Mouse (Mus musculus): ENCODE measurements around the gene Gsg1l2. TPM values are rescaled to one million over a fixed set of nuclear protein-coding genes. Genes with fewer than 3 reads are reported as not detected.

Gene Gsg1l2
- total RNA-seq, 2 experiments from 2014 or later = not detected

DNA sequence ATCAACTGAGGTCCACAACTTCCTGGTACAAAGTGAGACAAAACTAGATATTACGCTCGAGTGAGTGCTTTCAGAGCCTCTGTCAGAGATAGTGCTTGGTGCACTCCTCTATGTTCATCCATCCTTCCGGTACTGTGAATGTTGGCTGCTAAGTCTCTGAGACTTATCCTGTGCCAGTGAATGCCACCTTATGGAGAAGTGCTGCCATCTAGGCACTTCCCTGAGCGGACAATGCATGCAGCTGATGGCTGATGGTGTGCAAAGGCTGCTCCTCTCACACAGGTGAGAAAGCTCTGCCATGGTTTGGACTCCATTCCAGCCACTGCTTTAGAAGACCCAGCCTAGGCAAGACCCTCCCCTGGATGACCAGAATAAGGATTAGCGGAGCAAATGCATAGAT is 33.6 kb downstream of the Gsg1l2 start:
- intact Hi-C loops (cut with DNase I) = loop anchor here (2.0 kb wide), 1 partner anchor 49 kb away; no protein-coding TSS in a partner anchor
- DNase-seq (ENCODE audit: low spot score) = no peak

DNA sequence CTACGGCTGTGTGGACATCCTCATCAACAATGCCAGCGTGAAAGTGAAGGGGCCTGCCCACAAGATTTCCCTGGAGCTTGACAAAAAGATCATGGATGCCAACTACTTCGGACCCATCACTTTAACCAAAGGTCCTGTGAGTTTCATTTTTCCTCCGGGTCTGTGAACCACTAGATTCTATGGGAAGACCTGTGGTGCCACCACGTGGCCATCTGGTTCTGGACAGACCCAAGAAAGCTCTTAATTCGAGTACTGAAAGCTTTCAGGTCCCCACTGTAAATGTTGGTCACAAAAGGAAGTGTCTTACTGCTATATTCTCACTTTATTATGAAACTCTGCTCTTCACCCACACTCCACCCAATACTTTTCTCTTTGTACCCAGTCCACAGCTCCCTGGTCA is 37.1 kb downstream of the Gsg1l2 start:
- intact Hi-C loops (cut with DNase I) = no loop called here
- no peak for DNase-seq (ENCODE audit: low spot score)

DNA sequence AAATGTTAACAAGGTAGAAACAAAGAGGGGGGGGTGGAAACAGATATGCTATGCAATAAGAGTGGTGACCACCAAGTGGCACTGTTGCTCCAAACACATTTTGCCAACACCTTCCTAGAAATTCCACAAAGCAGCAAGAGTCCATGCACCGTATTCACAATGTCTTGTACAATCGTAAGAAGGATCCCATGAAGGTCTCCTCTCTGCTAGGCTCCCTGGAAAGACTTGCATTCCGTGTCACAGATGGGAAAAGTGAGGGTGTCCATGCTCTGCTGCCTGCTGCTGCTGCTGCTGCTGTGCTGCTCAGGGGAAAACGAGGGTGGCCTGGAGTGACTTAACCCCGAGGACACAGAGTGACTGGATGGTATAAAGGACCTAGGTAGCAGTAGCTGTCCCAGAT is 45.2 kb downstream of the Gsg1l2 start:
- DNase-seq (ENCODE audit: low spot score) = no peak

DNA sequence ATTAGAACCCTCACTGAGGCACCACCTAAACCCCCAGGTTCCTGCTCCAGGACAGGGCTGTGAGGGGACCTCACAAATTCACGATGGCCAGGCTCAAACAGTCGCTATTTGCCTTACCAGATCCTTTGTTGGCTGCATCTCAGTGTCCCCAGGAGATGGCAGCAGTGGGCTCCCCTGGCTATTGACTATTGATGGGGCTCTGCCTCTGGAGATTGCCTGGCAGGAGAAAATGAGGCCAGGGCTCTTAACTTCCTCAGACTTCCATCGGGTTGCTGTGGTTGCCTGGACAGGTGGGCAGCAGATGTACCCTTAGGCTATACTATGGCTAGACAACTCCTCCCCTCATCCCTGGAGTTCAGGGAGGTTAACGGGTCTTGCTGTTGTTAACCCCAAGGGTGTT is 45.8 kb downstream of the Gsg1l2 start:
- no peak for DNase-seq (ENCODE audit: low spot score)
- intact Hi-C loops (cut with DNase I) = loop anchor here (5.0 kb wide), 1 partner anchor 107 kb away; no protein-coding TSS in a partner anchor

More for the DNA sequence above, 45.2 kb downstream of the Gsg1l2 start:
- intact Hi-C loops (cut with DNase I) = loop anchor here (1.0 to 5.0 kb wide), 2 partner anchors 36 to 108 kb away; no protein-coding TSS in a partner anchor

GRCm38 (mm10) chr11:67821560-67821959 is 47.2 kb downstream of the Gsg1l2 start:
- intact Hi-C loops (cut with DNase I) = loop anchor here (5.0 kb wide), 1 partner anchor 106 kb away; no protein-coding TSS in a partner anchor

GRCm38 (mm10) chr11:67828360-67829059 is 54.1 kb downstream of the Gsg1l2 start:
- no peak for DNase-seq (ENCODE audit: low spot score)
- intact Hi-C loops (cut with DNase I) = no loop called here

More at GRCm38 (mm10) chr11:67821560-67821959, 47.2 kb downstream of the Gsg1l2 start:
- no peak for DNase-seq (ENCODE audit: low spot score)

- DNase-seq (ENCODE audit: low spot score) = no peak
- intact Hi-C loops (cut with DNase I) = no loop called here
Observed at GRCm38 (mm10) chr11:67829530-67829929, 55.1 kb downstream of the Gsg1l2 start.

GRCm38 (mm10) chr11:67831820-67832219 is 57.4 kb downstream of the Gsg1l2 start:
- intact Hi-C loops (cut with DNase I) = no loop called here
- DNase-seq (ENCODE audit: low spot score) = no peak

DNA sequence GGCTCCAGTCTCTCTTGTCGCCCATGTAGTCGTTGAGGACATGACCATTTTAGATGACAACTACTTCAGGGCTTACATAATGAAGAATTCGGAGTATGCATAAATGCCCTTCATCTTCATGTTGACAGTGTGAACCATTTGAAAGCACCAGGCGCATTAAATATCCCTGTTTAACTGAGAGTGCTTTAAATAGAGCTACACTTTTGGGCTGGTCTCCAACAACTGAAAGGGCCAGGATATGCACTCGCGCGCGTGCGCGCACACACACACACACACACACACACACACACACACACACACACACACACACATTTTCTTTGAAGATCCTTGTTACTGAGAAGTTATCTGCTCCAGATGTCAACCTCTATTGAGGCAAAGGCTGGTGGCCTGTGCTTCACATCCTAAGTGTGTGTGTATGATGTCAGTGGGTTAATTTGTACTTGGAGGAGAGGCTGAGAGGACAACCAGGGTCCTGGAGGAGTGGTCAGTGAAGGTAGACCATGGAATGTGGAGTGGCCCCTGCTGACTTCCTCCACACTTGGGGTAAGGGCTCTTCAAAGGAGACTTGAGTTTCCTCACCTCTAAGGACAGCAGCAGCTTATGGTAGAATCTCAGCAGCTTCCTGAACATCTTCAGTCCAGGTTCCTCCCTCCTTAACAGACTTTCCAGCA is 61.1 kb downstream of the Gsg1l2 start:
- DNase-seq (ENCODE audit: low spot score) = no peak
- intact Hi-C loops (cut with DNase I) = no loop called here

Other genes starting within 250 kb of the Gsg1l2 start
- under 1 TPM in 1 of 2 experiments, not detected in 1; 0.23 TPM for gene Rcvrn, start 79.3 kb upstream of the Gsg1l2 start, total RNA-seq (2021)
- gene Glp2r, start 3.5 kb upstream of the Gsg1l2 start, total RNA-seq (2021) = not detected
- gene Dhrs7c, start 23.6 kb downstream of the Gsg1l2 start, total RNA-seq (2021) = 100 to 1,000 TPM; 244 to 248 TPM
- 1 to 10 TPM; 2.0 to 2.8 TPM for gene Usp43, start 147.5 kb downstream of the Gsg1l2 start, total RNA-seq (2021)
- not detected for gene Cfap52, start 191.0 kb downstream of the Gsg1l2 start, total RNA-seq (2021)
- 10 to 100 TPM; 26.7 to 30.1 TPM for gene Stx8, start 191.6 kb downstream of the Gsg1l2 start, total RNA-seq (2021)

Measured in heart, postnatal 25 days (tissue).